Comparison of ENCODE assay signal across 33 mouse cellular contexts in genomic region chr10:24783946-24784345, GRCm38 (mm10). TPM values are rescaled to one million over a fixed set of nuclear protein-coding genes. Genes with fewer than 3 reads are reported as not detected.
DNase-seq lines count a peak whose midpoint lies in the region; ATAC-seq and TF ChIP-seq lines count a peak whose summit lies in the region.
"Had no signal": no experiment of that assay in that cellular context is flagged by ENCODE, and none has a peak within 500 bp of the region (broad histone marks: within the 10 kb centered on the region; RNA-seq: fewer than 3 reads in every experiment).

No protein-coding gene starts in this region.

- H3K4me2 ChIP-seq in stomach, embryonic 16.5 days (ENCODE audit: low read depth, low read length), result no peak overlapping the region
- no peak overlapping the region for H3K4me2 ChIP-seq in stomach, postnatal 0 days (replicated peaks; ENCODE audit: low read depth)
- H3K4me2 ChIP-seq in liver, embryonic 15.5 days, result peak overlapping the region; percentile 45; the same call in 1 of the 2 replicates
- H3K4me2 ChIP-seq: embryonic facial prominence, embryonic 12.5 days; heart, embryonic 13.5 days; hindbrain, embryonic 15.5 days; kidney, embryonic 15.5 days had no signal

- no peaks in the 10 kb centered on the region for H3K9me3 ChIP-seq in stomach, embryonic 16.5 days (replicated peaks; ENCODE audit: control insufficient read depth, low read length)
- H3K9me3 ChIP-seq in stomach, postnatal 0 days (ENCODE audit: control insufficient read depth, low read length), result no peaks in the 10 kb centered on the region
- no peaks in the 10 kb centered on the region for H3K9me3 ChIP-seq in liver, embryonic 15.5 days (replicated peaks)
- H3K9me3 ChIP-seq: embryonic facial prominence, embryonic 12.5 days; G1E; heart, embryonic 13.5 days; hindbrain, embryonic 10.5 days; hindbrain, embryonic 15.5 days; kidney, embryonic 15.5 days had no signal

- H3K36me3 ChIP-seq in stomach, embryonic 16.5 days (ENCODE audit: control insufficient read depth, insufficient read depth, low read length), result no peaks in the 10 kb centered on the region
- H3K36me3 ChIP-seq in stomach, postnatal 0 days (ENCODE audit: control insufficient read depth, insufficient read depth, low read length), result no peaks in the 10 kb centered on the region
- no peaks in the 10 kb centered on the region for H3K36me3 ChIP-seq in liver, embryonic 15.5 days (replicated peaks)
- H3K36me3 ChIP-seq: embryonic facial prominence, embryonic 12.5 days; G1E; heart, embryonic 13.5 days; hindbrain, embryonic 15.5 days; kidney, embryonic 15.5 days had no signal

- H3K4me1 ChIP-seq in stomach, embryonic 16.5 days (ENCODE audit: control insufficient read depth, insufficient read depth, low read length), result peaks cover 9% of the 10 kb centered on the region
- H3K4me1 ChIP-seq in stomach, postnatal 0 days (replicated peaks; ENCODE audit: control insufficient read depth, insufficient read depth), result no peaks in the 10 kb centered on the region
- peaks cover 20% of the 10 kb centered on the region for H3K4me1 ChIP-seq in liver, embryonic 15.5 days (replicated peaks)
- H3K4me1 ChIP-seq: embryonic facial prominence, embryonic 12.5 days; hindbrain, embryonic 10.5 days; hindbrain, embryonic 15.5 days had no signal

- peak; percentile 58 for DNase-seq in heart, adult 11 months
- no peak for DNase-seq in heart, adult 18-20 months
- DNase-seq in stomach, postnatal 0 days (ENCODE audit: low spot score), result no peak
- DNase-seq in NIH3T3 (ENCODE audit: low read depth), result peak; percentile 35
- DNase-seq in left cerebral cortex, postnatal 36 days (ENCODE audit: low spot score in 2 of 2), result no peak
- DNase-seq: adrenal gland, postnatal 14 days; cerebellum, adult 11-12 months; cerebellum, adult 9-11 months; embryo, embryonic 11 days; gastrocnemius, postnatal 14 days; heart, adult 2 months; heart, postnatal 10 days; kidney, adult 18-20 months; kidney, postnatal 25 days; left cerebral cortex, postnatal 4 days; lung, adult 2 months; lung, postnatal 10 days; midbrain, embryonic 14.5 days; retina, postnatal 1 day; right cerebral cortex, postnatal 14 days; thymus, postnatal 14 days had no signal

- no peak for TF ChIP-seq EP300 in stomach, postnatal 0 days (optimal IDR thresholded peaks at IDR 0.05)

- H3K27me3 ChIP-seq in stomach, embryonic 16.5 days (ENCODE audit: control insufficient read depth, insufficient read depth, low read length), result no peaks in the 10 kb centered on the region
- H3K27me3 ChIP-seq in stomach, postnatal 0 days (ENCODE audit: control insufficient read depth, insufficient read depth, low read length), result no peaks in the 10 kb centered on the region
- no peaks in the 10 kb centered on the region for H3K27me3 ChIP-seq in liver, embryonic 15.5 days
- H3K27me3 ChIP-seq: embryonic facial prominence, embryonic 12.5 days; heart, embryonic 13.5 days; hindbrain, embryonic 15.5 days; kidney, embryonic 15.5 days had no signal

- H3K27ac ChIP-seq in stomach, embryonic 16.5 days (ENCODE audit: low read length), result peak overlapping the region; percentile 14; the same call in 1 of the 2 replicates
- H3K27ac ChIP-seq in stomach, postnatal 0 days (replicated peaks), result no peak overlapping the region
- no peak overlapping the region for H3K27ac ChIP-seq in liver, embryonic 15.5 days (replicated peaks)
- H3K27ac ChIP-seq: embryonic facial prominence, embryonic 12.5 days; heart, adult 2 months; heart, embryonic 13.5 days; hindbrain, embryonic 10.5 days; hindbrain, embryonic 15.5 days; kidney, embryonic 15.5 days; layer of hippocampus, adult 2 months; macrophage had no signal

- no peak for TF ChIP-seq CTCF in stomach, postnatal 0 days (IDR thresholded peaks at IDR 0.05; ENCODE audit: low read depth)

- H3K9ac ChIP-seq in stomach, embryonic 16.5 days (ENCODE audit: low read length), result no peak overlapping the region
- no peak overlapping the region for H3K9ac ChIP-seq in stomach, postnatal 0 days (ENCODE audit: low read length)
- no peak overlapping the region for H3K9ac ChIP-seq in liver, embryonic 15.5 days
- H3K9ac ChIP-seq: embryonic facial prominence, embryonic 12.5 days; heart, embryonic 13.5 days; hindbrain, embryonic 15.5 days; kidney, embryonic 15.5 days had no signal

- no peak overlapping the region for H3K4me3 ChIP-seq in stomach, embryonic 16.5 days (replicated peaks; ENCODE audit: low read length)
- no peak overlapping the region for H3K4me3 ChIP-seq in stomach, postnatal 0 days (ENCODE audit: low read depth, low read length)
- H3K4me3 ChIP-seq in liver, embryonic 15.5 days (replicated peaks), result no peak overlapping the region
- H3K4me3 ChIP-seq: embryonic facial prominence, embryonic 12.5 days; heart, adult 2 months; heart, embryonic 13.5 days; hindbrain, embryonic 10.5 days; hindbrain, embryonic 15.5 days; kidney, embryonic 15.5 days; layer of hippocampus, adult 2 months had no signal

- ATAC-seq in stomach, embryonic 16.5 days (ENCODE audit: insufficient read depth, low FRiP score), result no peak
- no peak for ATAC-seq in stomach, postnatal 0 days (ENCODE audit: low FRiP score, low TSS enrichment)
- ATAC-seq in liver, embryonic 15.5 days (ENCODE audit: insufficient read depth), result no peak
- ATAC-seq: forebrain, embryonic 14.5 days had no signal

- 78% methylated on average over 3 of the region's 3 CpGs for WGBS in stomach, embryonic 16.5 days
- WGBS in stomach, postnatal 0 days, result 64% methylated on average over 3 of the region's 3 CpGs
- 75% methylated on average over 3 of the region's 3 CpGs for WGBS in liver, embryonic 15.5 days (ENCODE audit: insufficient replicate concordance)

- intact Hi-C loops in left cerebral cortex, postnatal 36 days (cut with DNase I), result no loop called here

RNA-seq across cellular contexts. Expression of gene Enpp3, which starts 58.7 kb away (rescaled TPM):
- total RNA-seq in heart, adult 18-20 months (2021), result 1 to 10 TPM; 3.0 to 3.2 TPM
- polyA plus RNA-seq in stomach, embryonic 16.5 days (2015; fragmentation: Nextera tagmentation; extraction: Ambion mirVana), result 10.5 and 13.6 TPM in 2 replicates
- polyA plus RNA-seq in stomach, postnatal 0 days (2015; fragmentation: Nextera tagmentation; extraction: Ambion mirVana), result 3.4 TPM in 2 replicates
- polyA plus RNA-seq in liver, embryonic 15.5 days (2015; fragmentation: Nextera tagmentation; extraction: Ambion mirVana), result 5.7 and 6.1 TPM in 2 replicates
- total RNA-seq in left cerebral cortex, postnatal 36 days (2021), result under 1 TPM; 0.39 to 0.41 TPM
- total RNA-seq: monocyte, adult 5-6 weeks had no signal
- polyA plus RNA-seq: G1E, macrophage had no signal

Comparison
In these comparisons a context has a peak if more than half of its experiments do, and no peak if none do; other contexts are left out.
1. DNase-seq: peak in heart, adult 11 months (single experiment) and NIH3T3 (single experiment); none in heart, adult 18-20 months (0 of 2), stomach, postnatal 0 days (single experiment) and left cerebral cortex, postnatal 36 days (0 of 2).